Mouse (Mus musculus) gastrocnemius, postnatal 25 days (tissue): ENCODE data around the gene Ick. TPM values are rescaled to one million over a fixed set of nuclear protein-coding genes. Genes with fewer than 3 reads are reported as not detected.
"Not testable (repeated sequence)": the region's sequence is repeated elsewhere in the genome, so short reads cannot be mapped to it uniquely, and the experiment has no call there.

Experiments used
- DNase-seq: peaks from one replicate; pipeline ENCODE4 v3.0.0; 2022
- total RNA-seq, 2 experiments: library from RNA; stranded (reverse); gene quantifications; 1 replicate in 1 of 2; 2 replicates in 1 of 2; pipeline ENCODE4 v1.2.3; 2021

Ick gene
- total RNA-seq, 2 experiments from 2014 or later = 6.3 to 7.2 TPM

DNA sequence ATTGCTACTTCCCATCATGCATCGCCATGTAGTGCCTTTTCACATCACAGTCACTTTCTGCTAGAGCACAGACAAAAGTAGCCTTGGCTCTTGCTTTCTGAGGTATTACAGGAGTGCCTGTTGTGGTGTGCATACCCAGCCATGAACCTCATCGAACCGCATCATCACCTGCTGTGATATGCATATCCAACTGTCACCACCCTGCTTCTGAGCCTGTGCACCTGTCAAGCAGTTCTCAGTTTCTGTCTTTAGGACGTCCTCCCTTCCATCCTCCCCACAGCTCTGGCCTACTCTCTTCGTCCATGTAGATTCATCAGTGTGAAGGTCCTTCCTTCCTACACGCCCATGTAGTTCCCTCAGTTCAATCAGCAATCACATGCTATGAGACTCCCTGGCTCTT is 39.2 kb downstream of the Ick start:
- no peak for DNase-seq

DNA sequence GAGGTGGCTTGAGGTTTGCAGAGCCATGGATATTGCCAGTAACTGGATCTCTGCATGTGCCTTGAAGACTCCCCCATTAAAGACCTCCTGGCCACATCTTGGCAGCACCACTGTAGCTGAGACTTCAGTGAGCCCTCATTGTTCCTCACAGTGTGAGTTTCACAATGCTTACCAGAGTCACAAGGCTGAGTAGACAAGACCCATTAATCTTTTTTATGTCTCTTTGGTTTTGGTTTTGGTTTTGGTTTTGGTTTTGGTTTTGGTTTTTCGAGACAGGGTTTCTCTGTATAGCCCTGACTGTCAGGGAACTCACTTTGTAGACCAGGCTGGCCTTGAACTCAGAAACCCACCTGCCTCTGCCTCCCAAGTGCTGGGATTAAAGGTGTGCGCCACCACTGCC is 40.8 kb downstream of the Ick start:
- DNase-seq = not testable (repeated sequence)

DNA sequence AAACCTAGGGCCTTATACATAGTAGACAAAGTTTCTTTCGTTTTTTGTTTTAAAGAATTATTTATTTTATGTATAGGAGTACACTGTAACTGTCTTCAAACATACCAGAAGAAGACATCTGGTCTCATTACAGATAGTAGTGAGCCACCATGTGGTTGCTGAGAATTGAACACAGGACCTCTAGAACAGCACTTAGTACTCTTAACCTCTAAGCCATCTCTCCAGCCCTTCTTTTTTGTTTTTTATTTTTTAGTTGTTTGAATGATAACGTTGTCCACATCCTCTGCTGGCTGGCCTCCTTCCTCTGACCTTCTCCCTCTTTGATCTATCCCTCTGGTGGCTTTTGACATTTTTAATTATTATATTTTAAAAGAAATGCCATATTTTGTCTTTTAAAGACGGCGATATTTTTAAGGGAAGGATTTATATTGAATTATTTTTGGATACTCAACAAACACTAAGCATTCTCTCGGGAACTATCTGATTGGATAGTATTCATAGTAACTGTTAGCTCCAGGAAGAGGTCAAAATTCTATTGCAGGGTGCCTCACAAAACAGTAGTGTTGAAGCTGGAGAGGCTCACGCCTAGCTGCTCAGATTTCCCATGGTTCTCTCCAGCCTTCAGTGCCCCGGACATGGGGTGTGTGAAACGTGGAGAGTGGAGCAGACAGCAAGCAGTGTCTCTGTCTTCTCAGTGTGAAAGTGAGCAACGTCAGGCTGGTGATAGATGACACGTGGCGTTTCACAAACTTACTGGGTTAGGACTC is 45.4 kb downstream of the Ick start:
- DNase-seq = no peak

DNA sequence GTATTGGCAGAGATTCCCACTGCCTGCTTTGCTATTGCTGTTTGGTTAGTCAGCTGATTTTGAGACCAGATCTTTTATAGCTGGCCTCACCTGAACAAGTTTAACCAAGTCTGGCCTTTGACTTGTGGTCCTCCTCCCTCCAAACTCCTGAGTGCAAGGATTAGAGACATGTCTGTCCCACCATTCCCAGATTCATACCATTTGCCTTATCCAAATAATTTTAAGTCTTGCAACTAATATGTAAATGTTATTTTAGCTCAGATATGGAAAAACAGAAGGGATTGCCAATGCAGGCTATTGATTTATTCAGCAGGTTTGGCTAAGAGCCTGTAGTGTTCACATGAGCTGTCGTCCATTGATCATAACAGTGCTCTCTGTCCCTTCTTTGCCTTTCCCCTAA is 48.2 kb downstream of the Ick start:
- no peak for DNase-seq

DNA sequence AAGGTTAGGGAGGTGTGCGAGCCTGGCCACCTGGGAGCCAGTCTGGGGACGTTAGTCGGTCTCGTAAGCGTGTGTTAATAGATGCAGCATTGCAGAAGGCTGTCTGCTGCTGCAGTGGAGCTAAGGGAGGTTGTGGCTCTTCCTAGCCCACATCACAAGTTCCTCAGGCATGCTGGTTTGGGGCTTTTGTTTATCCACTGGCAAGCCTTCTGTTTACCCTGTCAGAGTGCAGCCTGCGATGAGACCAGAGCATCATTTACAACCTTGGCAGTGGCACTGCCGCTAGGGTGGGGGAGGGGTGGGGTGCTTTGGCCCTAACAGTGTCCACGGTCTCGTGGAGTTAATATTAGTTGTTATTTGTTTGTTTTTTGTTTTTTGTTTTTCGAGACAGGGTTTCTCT is 54.3 kb downstream of the Ick start:
- DNase-seq = no peak

DNA sequence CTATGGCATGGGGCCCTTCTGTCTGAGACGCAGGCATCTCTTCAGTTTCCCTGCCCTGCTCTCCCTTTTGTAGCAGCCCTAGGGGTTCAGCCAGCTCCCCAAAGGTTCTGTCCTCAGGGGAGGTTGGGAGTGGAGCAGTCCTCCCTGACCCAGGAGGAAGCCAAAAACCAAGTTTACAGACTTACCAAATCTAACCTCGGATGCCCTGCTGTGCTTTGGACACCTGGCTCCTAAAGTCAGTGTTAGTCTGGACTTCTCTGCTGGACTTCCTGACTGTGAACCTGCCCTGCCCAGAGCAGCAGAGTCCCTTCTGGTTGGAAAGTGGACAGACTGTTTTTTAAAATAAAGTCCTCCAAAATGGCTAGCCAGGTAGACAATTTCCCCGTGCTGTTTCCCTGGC is 55.7 kb downstream of the Ick start:
- DNase-seq = no peak

DNA sequence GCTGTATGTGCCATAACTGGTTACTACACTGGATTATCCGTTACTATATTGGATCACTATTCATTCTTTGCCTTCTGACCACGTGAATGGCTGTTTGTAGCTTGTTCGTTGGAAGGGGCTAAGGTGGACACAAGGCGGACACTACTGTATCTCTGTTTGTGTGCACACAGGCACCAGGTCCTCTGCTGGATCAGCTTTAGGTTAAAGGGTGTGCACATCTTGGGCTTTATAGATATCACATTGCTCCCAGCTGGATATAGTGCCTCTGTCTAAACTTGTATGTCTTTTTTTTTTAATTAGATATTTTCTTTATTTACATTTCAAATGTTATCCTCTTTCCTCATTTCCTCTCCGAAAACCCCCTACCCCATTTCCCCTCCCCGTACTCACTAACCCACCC is 56.5 kb downstream of the Ick start:
- DNase-seq = no peak

DNA sequence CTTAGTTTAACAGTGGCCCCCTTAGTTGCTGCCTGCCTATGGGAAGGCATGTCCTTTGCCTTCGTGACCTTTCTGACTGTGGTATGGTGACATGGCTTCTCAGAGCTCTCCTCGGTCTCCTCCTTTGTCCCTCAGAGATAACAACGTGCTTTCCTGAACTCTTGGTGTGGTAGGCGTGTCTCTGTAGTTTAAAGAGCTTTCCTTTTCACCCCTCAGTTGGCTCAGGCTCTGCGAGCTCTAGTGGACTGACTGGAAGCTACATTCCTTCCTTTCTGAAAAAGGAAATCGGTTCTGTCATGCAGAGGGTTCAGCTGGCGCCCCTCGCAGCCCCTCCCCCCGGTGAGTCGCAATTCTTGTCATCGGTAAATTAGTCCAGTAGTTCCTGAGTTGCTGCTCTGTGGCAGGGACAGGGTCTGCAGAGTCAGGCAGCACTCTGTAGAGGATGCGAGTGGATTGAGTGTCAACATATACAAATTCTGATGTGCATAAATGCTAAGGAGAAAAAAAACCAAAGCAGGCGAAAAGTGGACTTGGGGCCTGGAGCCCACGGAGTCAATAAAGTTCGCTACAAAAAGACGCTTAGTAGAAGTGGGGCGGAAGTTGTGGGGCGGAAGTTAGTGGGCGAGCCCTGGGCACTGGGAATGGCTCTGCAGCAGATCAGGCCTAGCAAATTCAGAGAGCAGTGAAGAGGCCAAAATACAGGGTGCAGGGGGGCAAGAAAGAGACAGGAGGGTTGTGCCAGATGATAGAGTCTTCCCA is 57.9 kb downstream of the Ick start:
- DNase-seq = no peak

DNA sequence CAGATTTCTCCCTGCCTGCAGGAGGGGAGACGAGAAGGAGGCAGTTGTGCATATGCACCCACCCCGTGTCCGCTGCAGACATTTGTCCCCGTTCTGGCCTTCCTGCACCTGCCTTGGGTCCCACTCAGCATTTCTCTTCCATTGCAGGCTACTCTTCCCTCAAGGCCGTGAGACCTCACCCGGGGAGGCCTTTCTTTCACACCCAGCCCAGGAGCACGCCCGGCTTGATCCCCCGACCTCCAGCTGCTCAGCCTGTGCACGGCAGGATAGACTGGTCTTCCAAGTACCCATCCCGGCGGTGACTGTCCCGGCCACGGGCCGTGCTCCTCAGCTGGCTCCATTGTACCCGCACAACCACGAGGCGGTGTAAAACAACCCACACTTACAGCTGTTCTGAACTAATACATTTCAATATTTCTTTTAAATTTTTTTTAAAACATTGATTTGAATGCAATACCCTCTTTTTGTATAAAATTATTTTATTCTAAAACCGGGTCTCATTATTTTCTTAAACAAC is 58.5 kb downstream of the Ick start:
- DNase-seq = no peak

DNA sequence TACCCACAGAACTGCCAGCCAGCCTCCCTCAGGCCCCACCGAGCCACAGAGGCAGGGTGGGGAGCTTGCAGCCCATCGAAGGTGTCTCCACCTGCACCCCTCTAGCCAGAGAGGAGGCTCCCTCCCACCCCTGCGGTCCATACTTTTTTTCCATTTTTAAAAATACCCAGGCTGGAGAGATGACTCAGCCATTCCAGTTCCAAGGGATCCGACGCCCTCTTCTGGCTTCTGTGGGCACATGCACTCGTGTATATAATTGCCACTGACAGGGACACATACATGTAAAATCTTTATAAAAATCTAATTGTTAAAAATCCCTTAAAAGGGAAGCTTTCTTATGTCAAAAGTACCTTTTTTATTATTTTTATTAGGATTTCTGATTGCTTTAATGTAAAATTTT is 59.9 kb downstream of the Ick start:
- DNase-seq = no peak

DNA sequence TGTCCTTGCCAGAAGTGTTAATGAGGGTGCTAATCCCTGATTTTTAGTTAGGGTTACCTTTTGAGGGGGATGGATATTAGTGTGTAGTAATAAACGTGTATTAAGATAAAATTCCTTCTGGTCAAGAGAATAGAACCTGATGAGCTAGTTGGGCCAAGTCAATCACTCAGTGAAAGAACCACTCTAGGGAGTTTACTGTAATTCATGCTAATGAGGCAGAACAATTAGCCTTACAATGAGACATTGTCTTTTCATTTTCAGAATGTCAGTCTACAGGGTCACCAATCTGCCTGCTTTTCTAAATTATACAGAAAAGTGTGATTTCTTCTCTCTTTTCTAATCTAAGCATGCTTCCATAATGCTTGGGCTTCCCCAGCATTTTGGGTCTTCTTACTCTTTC is 65.0 kb downstream of the Ick start:
- no peak for DNase-seq

DNA sequence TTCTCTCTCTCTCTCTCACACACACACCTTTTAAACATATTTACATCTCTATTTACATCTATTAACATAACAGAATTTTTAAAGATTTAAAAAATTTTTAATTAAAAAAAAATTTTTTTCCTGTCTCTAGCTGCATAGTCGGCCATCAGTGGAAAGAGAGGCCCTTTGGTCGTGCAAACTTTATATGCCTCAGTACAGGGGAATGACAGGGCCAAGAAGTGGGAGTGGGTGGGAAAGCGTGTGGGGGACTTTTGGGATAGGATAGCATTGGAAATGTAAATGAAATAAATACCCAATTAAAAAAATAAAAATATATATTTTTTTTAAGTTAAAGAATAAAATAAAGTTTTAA is 65.9 kb downstream of the Ick start:
- not testable (repeated sequence) for DNase-seq

DNA sequence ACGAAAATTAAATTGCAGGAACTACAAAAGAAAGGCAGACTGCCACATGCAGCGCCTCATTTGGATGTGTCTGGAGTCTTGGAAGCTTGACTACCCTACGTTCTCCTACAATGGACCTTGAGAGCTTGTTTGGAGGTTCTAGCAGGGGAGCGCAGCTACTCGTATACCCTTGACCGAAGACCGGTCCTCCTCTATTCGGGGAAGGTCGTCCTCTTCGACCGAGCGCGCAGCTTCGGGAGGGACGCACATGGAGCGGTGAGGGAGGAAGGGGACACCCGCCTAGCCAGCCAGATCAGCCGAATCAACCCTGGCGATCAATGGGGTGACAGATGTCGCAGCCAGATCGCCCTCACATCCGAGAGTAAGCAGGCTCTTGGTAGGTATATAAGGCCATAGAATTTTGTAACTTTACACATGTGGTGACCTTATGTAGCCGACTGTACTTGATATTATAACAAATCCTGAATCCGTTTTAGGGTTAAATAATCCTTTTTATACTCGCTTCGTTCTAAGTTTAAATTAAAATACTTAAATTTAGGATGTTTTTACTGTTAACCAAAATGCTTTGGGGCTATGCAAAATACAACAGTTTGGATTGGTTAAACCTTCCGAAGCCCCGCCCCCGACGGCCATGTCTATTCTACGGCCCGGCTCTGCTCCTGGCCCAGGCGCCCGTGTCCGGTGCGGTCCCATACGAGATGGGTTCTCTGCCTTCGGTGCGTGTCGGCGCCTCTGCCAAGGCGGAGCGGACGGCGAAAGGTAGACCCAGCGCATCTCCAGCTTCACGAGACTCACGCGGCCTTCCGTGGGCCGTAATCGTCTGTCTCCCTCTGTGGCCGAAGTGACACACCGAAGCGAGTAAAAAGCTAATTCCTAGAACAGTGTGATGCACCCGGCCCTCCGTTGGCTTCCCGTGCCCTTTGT is 66.5 kb downstream of the Ick start:
- DNase-seq = peak; percentile 92

DNA sequence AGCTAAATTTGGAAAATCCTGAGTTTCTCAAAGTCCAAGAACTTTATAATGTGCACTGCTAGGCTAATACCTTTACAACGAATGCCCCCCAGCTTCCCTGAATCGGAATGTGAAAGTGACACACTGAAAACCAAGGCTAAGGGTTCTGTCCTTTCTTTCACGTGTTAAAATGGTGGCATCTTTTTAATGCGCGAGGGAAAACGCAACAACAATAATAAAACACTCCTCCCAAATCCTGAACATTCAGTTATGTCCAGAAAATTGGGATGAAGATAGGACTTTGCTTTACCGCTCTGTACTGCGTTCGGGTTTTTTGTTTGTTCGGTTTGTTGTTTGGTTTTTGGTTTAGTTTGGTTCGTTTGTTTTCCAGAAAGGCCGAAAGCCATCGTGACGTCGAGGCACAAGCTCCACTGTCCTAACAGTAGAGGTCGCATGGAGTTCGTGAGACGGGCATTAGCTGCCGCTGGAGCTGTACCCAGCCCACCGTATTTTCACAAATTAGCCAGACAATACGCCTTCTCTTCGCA is 67.3 kb downstream of the Ick start:
- peak; percentile 62 for DNase-seq

DNA sequence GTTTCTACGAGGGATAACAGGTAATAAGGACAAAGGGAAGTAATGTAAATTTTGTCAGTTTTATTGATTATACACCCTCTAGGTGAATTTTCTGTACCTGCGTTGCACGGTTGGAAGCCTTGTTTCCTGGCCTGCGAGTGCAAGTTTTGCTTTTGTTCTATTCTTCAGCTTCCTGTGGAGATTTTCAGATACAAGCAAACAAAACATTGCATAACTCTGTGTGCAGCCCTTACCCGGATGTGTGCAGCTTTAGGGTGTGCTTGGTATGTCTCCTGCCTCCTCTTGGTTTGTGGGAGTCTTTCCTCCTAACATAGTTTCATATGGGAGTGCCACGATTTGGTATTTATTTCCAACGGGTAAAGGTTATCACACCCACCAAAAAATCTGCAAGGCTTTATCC is 67.8 kb downstream of the Ick start:
- DNase-seq = no peak

DNA sequence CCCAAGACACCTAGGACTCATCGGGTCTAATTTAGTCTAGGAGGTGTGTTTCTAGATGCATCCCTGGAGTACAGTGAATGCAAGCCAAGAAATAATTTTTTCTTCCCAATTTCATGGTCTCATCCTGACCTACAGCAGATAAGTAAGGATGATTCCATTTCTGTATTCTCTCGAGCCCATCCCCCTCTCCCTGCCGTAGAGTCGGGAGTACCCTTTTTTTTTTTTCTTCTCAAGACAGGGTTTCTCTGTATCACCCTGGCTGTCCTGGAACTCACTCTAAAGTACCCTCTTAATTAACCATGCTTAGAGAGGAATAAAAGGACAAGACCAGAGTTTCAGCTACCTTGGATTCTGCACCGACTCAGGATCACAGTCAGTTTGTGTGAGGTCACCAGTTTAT is 69.2 kb downstream of the Ick start:
- DNase-seq = no peak

DNA sequence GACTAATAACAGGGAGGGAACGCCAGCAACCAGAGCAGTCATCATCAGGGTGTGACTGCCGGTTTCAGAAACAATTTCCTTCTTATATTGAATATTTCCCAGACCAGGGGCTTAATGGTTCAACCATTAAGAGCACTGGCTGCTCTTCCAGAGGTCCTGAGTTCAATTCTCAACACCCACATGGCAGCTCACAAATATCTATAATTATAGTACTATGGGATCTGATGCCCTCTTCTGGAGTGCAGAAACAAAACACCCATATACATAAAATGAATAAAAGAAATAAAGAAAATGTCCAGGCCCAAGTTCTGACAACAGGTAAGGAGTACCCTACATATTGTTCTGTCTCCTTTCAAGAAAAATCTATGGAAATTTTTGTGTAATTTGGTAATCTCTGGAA is 70.1 kb downstream of the Ick start:
- no peak for DNase-seq

DNA sequence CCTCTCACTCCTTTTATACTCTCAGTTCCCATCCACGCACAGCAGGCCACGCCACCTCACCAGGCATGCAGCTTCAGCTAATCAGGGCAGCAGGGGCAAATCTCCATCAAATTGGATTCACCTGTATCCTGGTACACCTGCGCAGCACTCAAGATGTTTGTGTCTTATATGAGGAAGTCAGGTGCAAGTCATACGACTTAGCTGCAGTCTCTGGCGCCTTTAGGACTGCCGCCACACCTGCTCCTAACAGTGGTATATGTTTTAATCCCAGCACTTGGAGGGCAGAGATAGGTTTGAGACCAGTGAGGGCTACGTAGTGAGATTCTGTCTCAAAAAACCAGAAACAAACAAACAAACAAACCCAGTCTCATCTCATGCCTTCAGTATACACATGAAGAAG is 73.5 kb downstream of the Ick start, which contains the start of gene Gsta4:
Gene Gsta4 (plus strand): TSS at position 301 of the 400 bp plus-strand sequence.
- not testable (repeated sequence) for DNase-seq

DNA sequence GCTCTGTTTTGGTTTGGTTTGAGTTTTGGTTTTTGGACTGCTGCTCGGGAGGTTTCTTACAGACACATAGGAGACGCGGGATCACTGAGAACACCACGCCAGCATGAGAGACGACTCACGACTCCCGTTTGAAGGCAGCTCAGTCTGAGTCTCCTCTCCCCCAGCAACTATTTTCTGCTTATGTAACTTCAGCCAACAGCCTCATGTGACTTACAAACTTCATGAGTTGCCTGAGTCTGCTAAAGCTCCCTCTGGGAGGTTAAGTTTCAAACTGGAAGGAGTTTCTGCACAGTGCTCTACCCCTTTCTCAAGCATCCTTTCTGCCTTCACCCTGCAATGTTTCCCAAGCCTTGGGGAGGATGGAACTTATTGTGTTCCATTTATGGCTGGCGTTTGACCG is 76.7 kb downstream of the Ick start:
- DNase-seq = peak; percentile 15

DNA sequence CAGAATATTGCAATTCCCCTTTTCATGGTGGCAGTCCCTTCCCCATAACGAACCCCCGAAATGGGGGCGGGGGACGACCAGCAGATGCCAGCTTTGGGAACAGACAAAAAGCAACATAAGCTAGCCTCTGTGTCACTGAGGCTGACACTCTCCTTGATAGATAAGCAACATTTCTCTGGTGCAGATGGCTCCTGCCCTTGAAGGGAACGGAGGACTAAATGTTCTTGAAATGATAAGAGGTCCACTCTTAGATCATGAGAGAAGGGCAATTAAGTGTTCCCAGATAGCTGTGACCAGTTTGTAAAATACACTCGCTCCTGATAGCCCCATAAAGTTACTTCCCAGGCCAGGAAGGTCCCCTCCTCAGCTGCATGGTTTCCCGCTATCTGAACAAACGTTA is 79.9 kb downstream of the Ick start:
- no peak for DNase-seq

DNA sequence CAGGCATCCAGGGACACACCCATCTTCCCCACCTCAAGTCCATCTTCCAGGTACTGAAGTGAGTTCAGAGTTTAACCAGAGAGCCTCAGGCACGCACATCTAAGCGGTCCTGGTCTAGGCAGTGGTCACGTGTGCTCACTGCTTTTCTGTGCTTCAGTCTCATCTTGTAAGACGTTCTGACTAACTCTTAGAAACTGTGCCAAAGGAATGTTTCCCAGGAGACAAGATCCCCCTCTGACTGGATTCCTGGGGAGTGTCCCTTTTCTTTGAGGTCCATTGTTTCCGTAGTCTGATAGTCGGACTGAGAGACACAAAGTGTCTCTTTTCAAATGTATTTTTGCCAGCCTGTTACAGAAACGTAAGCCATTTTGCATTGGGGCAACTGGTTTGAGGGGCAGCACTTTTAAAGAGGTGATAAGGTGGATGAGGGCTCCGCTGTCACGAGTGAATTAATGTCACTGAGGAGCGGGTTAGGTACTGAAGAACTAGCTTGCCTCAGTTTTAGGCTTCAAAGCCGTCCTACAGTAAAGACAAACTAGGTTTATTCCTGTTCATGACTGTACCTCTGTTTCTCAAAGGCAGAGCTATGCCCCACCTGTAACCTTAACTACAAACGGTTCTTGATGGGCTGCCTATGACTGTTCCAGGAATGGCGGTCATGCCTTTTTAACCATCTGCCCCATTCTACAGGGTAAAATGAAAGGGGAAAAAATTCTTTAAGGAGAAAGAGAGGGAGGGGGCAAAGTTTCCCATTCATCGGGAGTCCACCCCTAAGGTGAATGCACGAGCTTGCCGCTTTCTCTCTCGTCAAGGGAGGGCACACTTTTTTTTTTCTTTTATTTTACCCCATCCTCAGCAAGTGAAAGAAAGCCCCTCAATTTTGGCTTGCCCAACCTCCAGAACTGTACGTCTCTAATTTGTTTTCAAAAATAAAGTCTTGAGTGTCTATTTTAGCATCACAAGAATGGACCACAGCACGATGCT is 82.0 kb downstream of the Ick start:
- DNase-seq = no peak
